Mouse (Mus musculus): ENCODE results near the gene Haus7. TPM values are rescaled to one million over a fixed set of nuclear protein-coding genes. Genes with fewer than 3 reads are reported as not detected.
"Not testable (repeated sequence)": the region's sequence is repeated elsewhere in the genome, so short reads cannot be mapped to it uniquely, and the experiment has no call there.

Gene Haus7
- polyA plus RNA-seq, 1 experiment from 2014 or later: 67.1 TPM

- Histone ChIP-seq H3K9ac (replicated peaks; ENCODE audit: low read length) (no peak overlapping the region), H3K36me3 (ENCODE audit: control insufficient read depth, insufficient read depth, low read length) (peaks cover 7% of the 10 kb centered on the region), H3K4me2 (ENCODE audit: low read length) (no peak overlapping the region), H3K27me3 (ENCODE audit: control insufficient read depth, insufficient read depth, low read length) (no peaks in the 10 kb centered on the region), H3K9me3 (ENCODE audit: control insufficient read depth, low read length) (no peaks in the 10 kb centered on the region), H3K4me1 (ENCODE audit: control insufficient read depth, insufficient read depth, low read length) (no peaks in the 10 kb centered on the region), H3K27ac (replicated peaks; ENCODE audit: low read depth, low read length) (no peak overlapping the region), H3K4me3 (replicated peaks; ENCODE audit: low read depth, low read length) (no peak overlapping the region)
- ATAC-seq (ENCODE audit: low FRiP score, low TSS enrichment): no peak
- no peak for DNase-seq
- 77% methylated on average over 2 of the region's 2 CpGs for WGBS
These were observed 17.4 kb downstream of the Haus7 start for GRCm38 (mm10) chrX:73441428-73441827.

DNA sequence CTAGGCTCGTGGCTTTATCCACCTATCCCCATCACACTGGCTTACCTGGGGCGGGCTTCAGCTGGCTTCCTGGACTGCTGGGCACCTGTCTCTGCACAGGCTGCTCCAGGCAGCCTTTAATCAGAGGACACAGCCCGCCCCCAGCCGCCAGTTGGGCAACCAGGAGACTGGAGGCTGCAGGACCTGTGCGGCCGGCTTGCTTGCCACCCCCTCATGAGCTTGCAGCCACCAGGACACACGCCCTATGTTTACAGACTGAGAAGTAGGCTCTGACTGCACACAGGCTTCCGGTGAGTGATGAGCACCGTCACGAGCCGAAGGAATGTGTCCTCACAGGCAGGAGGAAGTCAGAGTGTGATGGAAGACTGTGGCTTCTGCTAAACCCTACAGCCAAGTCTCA is 23.6 kb downstream of the Haus7 start, which contains the start of gene Trex2:
Gene Trex2, minus strand, starts transcription at position 93 of the 400 bp plus-strand sequence.
- Histone ChIP-seq H3K27me3 (ENCODE audit: control insufficient read depth, insufficient read depth, low read length) (no peaks in the 10 kb centered on the region), H3K9ac (replicated peaks; ENCODE audit: low read length) (no peak within 1 kb of the TSS), H3K4me3 (replicated peaks; ENCODE audit: low read depth, low read length) (no peak within 1 kb of the TSS), H3K9me3 (ENCODE audit: control insufficient read depth, low read length) (no peaks in the 10 kb centered on the region), H3K36me3 (ENCODE audit: control insufficient read depth, insufficient read depth, low read length) (peaks cover 11% of the 10 kb centered on the region), H3K27ac (replicated peaks; ENCODE audit: low read depth, low read length) (no peak within 1 kb of the TSS), H3K4me2 (ENCODE audit: low read length) (no peak within 1 kb of the TSS), H3K4me1 (ENCODE audit: control insufficient read depth, insufficient read depth, low read length) (no peaks in the 10 kb centered on the region)
- DNase-seq: no peak
- 84% methylated on average over 11 of the region's 11 CpGs for WGBS
- no peak for ATAC-seq (ENCODE audit: low FRiP score, low TSS enrichment)

DNA sequence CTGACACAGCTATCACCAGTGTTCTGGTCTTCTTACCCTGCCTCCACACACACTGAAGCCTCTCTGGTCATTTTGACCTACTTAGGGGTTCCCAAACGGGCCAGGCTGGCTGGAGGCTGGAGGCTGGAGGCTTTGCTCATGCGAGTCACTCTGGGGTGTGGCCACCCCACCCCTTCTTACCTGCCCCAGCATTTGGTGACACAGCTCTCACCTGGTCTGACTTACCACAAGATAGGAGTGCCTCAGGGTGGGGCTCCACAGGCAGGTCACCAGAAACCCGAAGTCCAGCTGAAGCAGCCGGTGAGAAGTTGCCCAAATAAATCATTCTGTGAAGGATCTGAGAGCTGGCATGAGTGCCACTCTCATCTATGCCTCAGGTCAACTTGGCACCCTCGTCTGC is 26.0 kb downstream of the Haus7 start:
- Histone ChIP-seq H3K4me3 (replicated peaks; ENCODE audit: low read depth, low read length) (no peak overlapping the region), H3K9ac (replicated peaks; ENCODE audit: low read length) (no peak overlapping the region), H3K27ac (replicated peaks; ENCODE audit: low read depth, low read length) (no peak overlapping the region), H3K4me1 (ENCODE audit: control insufficient read depth, insufficient read depth, low read length) (no peaks in the 10 kb centered on the region), H3K36me3 (ENCODE audit: control insufficient read depth, insufficient read depth, low read length) (peaks cover 11% of the 10 kb centered on the region), H3K27me3 (ENCODE audit: control insufficient read depth, insufficient read depth, low read length) (no peaks in the 10 kb centered on the region), H3K4me2 (ENCODE audit: low read length) (no peak overlapping the region), H3K9me3 (ENCODE audit: control insufficient read depth, low read length) (no peaks in the 10 kb centered on the region)
- ATAC-seq (ENCODE audit: low FRiP score, low TSS enrichment): no peak
- WGBS: 78% methylated on average over 5 of the region's 5 CpGs
- DNase-seq: no peak

DNA sequence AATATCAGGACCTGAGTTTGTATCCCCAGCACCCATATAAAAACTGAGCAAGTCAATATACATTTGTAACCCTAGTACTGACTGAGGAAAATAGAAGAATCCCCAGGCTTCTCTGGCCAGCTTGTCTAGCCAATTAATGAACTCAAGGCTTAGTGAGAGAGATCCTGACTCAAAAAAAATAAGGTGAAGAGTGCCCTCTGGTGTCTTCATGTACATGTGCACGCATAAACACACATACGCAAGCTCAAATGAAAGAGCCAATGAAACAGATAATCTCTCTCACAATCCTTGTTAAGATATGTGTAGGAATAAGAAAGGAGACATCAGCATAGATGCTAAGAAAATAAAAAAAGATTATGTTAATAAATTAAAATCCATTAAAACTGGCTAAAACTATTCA is 28.8 kb downstream of the Haus7 start:
- ATAC-seq (ENCODE audit: low FRiP score, low TSS enrichment) (no peak), DNase-seq (peak; percentile 45)
- Histone ChIP-seq H3K27ac (replicated peaks; ENCODE audit: low read depth, low read length) (no peak overlapping the region), H3K4me2 (ENCODE audit: low read length) (no peak overlapping the region), H3K4me1 (ENCODE audit: control insufficient read depth, insufficient read depth, low read length) (no peaks in the 10 kb centered on the region), H3K27me3 (ENCODE audit: control insufficient read depth, insufficient read depth, low read length) (no peaks in the 10 kb centered on the region), H3K9ac (replicated peaks; ENCODE audit: low read length) (no peak overlapping the region), H3K9me3 (ENCODE audit: control insufficient read depth, low read length) (no peaks in the 10 kb centered on the region), H3K4me3 (replicated peaks; ENCODE audit: low read depth, low read length) (no peak overlapping the region), H3K36me3 (ENCODE audit: control insufficient read depth, insufficient read depth, low read length) (no peaks in the 10 kb centered on the region)
- WGBS: 76% methylated on average over 2 of the region's 2 CpGs

DNA sequence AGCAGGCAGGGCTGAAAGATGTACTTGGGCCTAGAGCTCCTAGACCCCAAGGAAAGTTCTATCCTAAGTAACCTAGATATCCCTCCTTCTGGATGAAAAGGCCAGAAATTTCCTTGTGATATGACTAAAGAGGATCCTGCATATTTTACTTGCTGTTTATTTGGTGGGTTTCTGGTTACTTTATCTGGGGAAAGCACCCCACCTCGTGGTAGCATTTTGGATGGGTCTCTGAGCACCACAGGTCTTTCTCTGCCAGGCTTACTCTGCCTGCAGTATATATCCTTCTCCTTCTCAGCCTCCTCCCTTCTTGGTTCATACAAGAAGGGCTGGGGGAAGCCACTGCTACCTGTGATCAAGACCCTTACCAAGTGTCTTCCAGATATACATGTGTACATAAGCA is 46.1 kb downstream of the Haus7 start:
- H3K9ac ChIP-seq (replicated peaks; ENCODE audit: low read length): no peak overlapping the region
- no peaks in the 10 kb centered on the region for H3K4me1 ChIP-seq (ENCODE audit: control insufficient read depth, insufficient read depth, low read length)
- H3K27me3 ChIP-seq (ENCODE audit: control insufficient read depth, insufficient read depth, low read length): no peaks in the 10 kb centered on the region
- peak; percentile 10 for DNase-seq
- no peak overlapping the region for H3K4me2 ChIP-seq (ENCODE audit: low read length)
- H3K27ac ChIP-seq (replicated peaks; ENCODE audit: low read depth, low read length): no peak overlapping the region
- no peak overlapping the region for H3K4me3 ChIP-seq (replicated peaks; ENCODE audit: low read depth, low read length)
- WGBS: 21% methylated on average over 1 of the region's 1 CpGs
- peaks cover 4% of the 10 kb centered on the region; the same call in 1 of the 2 replicates for H3K9me3 ChIP-seq (ENCODE audit: control insufficient read depth, low read length)
- no peak for ATAC-seq (ENCODE audit: low FRiP score, low TSS enrichment)
- no peaks in the 10 kb centered on the region for H3K36me3 ChIP-seq (ENCODE audit: control insufficient read depth, insufficient read depth, low read length)

DNA sequence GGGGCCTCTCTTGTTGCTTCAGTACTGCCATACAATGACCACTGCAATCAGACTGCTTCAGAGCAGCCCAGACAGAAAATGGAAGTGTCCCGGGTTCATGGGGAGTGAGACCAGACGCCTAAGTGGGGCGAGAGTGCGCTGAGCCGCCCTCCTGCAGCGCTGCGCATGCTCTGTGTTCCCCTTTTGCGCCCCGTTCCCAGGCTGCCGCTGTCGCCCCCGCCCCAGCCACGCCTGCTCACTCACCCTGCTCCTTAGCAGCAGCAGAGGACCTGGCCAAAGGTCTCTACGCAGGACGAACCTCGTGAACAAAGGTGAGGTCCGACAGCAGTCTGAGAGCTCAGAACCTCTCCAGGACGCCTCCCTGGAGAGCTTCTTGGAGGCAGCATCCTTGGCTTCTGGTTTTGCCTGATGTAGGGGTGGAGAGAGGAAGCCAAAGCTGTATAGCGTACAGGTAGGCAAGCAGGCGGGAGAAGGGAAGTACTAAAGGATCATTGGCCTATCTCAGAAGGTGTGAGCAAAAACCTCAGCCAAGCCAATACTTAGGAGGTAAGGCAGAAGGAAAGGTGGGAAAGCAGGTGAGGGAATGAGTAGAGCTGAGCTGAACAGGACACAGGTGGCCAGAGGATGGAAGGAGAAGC is 47.8 kb downstream of the Haus7 start, which contains the start of gene Zfp92:
Gene Zfp92, plus strand, starts transcription at position 217 of the 638 bp plus-strand sequence.
- Histone ChIP-seq H3K9me3 (ENCODE audit: control insufficient read depth, low read length) (peaks cover 4% of the 10 kb centered on the region; the same call in 1 of the 2 replicates), H3K36me3 (ENCODE audit: control insufficient read depth, insufficient read depth, low read length) (no peaks in the 10 kb centered on the region), H3K4me3 (replicated peaks; ENCODE audit: low read depth, low read length) (peak within 1 kb of the TSS; percentile 33), H3K4me1 (ENCODE audit: control insufficient read depth, insufficient read depth, low read length) (no peaks in the 10 kb centered on the region), H3K4me2 (ENCODE audit: low read length) (peak within 1 kb of the TSS; percentile 50), H3K9ac (replicated peaks; ENCODE audit: low read length) (peak within 1 kb of the TSS; percentile 20; the same call in 1 of the 2 replicates), H3K27me3 (ENCODE audit: control insufficient read depth, insufficient read depth, low read length) (no peaks in the 10 kb centered on the region), H3K27ac (replicated peaks; ENCODE audit: low read depth, low read length) (no peak within 1 kb of the TSS)
- ATAC-seq (ENCODE audit: low FRiP score, low TSS enrichment): no peak
- peak; percentile 18 for DNase-seq
- whole genome bisulfite sequencing: 18% methylated on average over 20 of the region's 20 CpGs

DNA sequence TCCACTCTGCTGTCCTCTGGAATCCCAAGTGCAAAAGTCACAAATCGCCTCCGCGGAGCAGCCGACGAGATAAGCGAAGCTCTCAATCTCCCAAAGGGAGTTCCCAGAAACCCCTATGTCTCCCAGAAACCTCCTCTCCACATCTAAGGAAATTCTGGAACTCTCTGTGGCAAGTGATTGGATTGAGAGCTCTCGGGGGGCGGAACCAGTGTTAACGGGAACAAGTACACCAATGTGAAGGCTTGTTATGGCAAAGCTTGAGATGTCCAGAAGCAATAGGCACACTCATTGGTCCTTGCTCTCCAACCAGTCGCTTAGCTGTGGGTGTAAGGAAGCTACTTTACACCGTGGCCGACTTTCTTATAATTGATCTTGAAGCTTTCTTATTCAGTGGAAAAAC is 57.2 kb downstream of the Haus7 start:
- H3K36me3 ChIP-seq (ENCODE audit: control insufficient read depth, insufficient read depth, low read length): no peaks in the 10 kb centered on the region
- DNase-seq (no peak), ATAC-seq (ENCODE audit: low FRiP score, low TSS enrichment) (no peak)
- H3K4me1 ChIP-seq (ENCODE audit: control insufficient read depth, insufficient read depth, low read length): no peaks in the 10 kb centered on the region
- 91% methylated on average over 12 of the region's 12 CpGs for WGBS
- no peak overlapping the region for H3K4me2 ChIP-seq (ENCODE audit: low read length)
- H3K9me3 ChIP-seq (ENCODE audit: control insufficient read depth, low read length): no peaks in the 10 kb centered on the region
- no peak overlapping the region for H3K27ac ChIP-seq (replicated peaks; ENCODE audit: low read depth, low read length)
- H3K4me3 ChIP-seq (replicated peaks; ENCODE audit: low read depth, low read length): no peak overlapping the region
- no peaks in the 10 kb centered on the region for H3K27me3 ChIP-seq (ENCODE audit: control insufficient read depth, insufficient read depth, low read length)
- no peak overlapping the region for H3K9ac ChIP-seq (replicated peaks; ENCODE audit: low read length)

- H3K4me3 ChIP-seq (replicated peaks; ENCODE audit: low read depth, low read length): no peak overlapping the region
- no peaks in the 10 kb centered on the region for H3K9me3 ChIP-seq (ENCODE audit: control insufficient read depth, low read length)
- H3K27ac ChIP-seq (replicated peaks; ENCODE audit: low read depth, low read length): no peak overlapping the region
- ATAC-seq (ENCODE audit: low FRiP score, low TSS enrichment) (no peak), DNase-seq (no peak)
- H3K27me3 ChIP-seq (ENCODE audit: control insufficient read depth, insufficient read depth, low read length): no peaks in the 10 kb centered on the region
- H3K4me2 ChIP-seq (ENCODE audit: low read length): no peak overlapping the region
- no peaks in the 10 kb centered on the region for H3K36me3 ChIP-seq (ENCODE audit: control insufficient read depth, insufficient read depth, low read length)
- no peaks in the 10 kb centered on the region for H3K4me1 ChIP-seq (ENCODE audit: control insufficient read depth, insufficient read depth, low read length)
- WGBS: 89% methylated on average over 20 of the region's 20 CpGs
- no peak overlapping the region for H3K9ac ChIP-seq (replicated peaks; ENCODE audit: low read length)
These were observed 57.9 kb downstream of the Haus7 start for GRCm38 (mm10) chrX:73400951-73401350.

GRCm38 (mm10) chrX:73398636-73399035 is 60.2 kb downstream of the Haus7 start, which contains the start of gene Gm18336:
Gm18336 (minus strand) TSS chrX:73398736.
- not testable (repeated sequence) for H3K9ac ChIP-seq (replicated peaks; ENCODE audit: low read length); H3K4me3 ChIP-seq (replicated peaks; ENCODE audit: low read depth, low read length); ATAC-seq (ENCODE audit: low FRiP score, low TSS enrichment); H3K4me1 ChIP-seq (ENCODE audit: control insufficient read depth, insufficient read depth, low read length); DNase-seq; H3K27me3 ChIP-seq (ENCODE audit: control insufficient read depth, insufficient read depth, low read length); H3K27ac ChIP-seq (replicated peaks; ENCODE audit: low read depth, low read length); H3K36me3 ChIP-seq (ENCODE audit: control insufficient read depth, insufficient read depth, low read length); H3K9me3 ChIP-seq (ENCODE audit: control insufficient read depth, low read length); H3K4me2 ChIP-seq (ENCODE audit: low read length)
- WGBS: 60% methylated on average over 2 of the region's 2 CpGs
